Mouse (Mus musculus) midbrain, postnatal 0 days (tissue): Measurements from ENCODE around the gene Cd63. TPM values are rescaled to one million over a fixed set of nuclear protein-coding genes. Genes with fewer than 3 reads are reported as not detected.

Source experiments
- ATAC-seq: fragments of 200-750 bp; cut with Nextera tagmentation; 2 replicates; pipeline ENCODE4 v1.8.0; 2017; ENCODE audit warnings: moderate number of reproducible peaks, mild to moderate bottlenecking, moderate TSS enrichment, moderate library complexity; ENCODE audit not compliant: low FRiP score
- DNase-seq: peaks from one replicate; pipeline ENCODE4 v3.0.0-alpha.2; 2015; ENCODE audit warnings: low spot score
- H3K27ac ChIP-seq: fragments of 300-500 bp; sonication (generic); 2 replicates; pipeline ENCODE4 v1.5.1; 2014; ENCODE audit warnings: low read depth, mild to moderate bottlenecking, low read length, mixed read lengths
- H3K27me3 ChIP-seq: fragments of 300-500 bp; sonication (generic); 2 replicates; pipeline ENCODE4 v1.6.1; 2014; ENCODE audit warnings: low read length, control low read depth, mixed read lengths; ENCODE audit not compliant: insufficient read depth
- H3K36me3 ChIP-seq: fragments of 300-500 bp; sonication (generic); 2 replicates; pipeline ENCODE4 v1.6.1; 2014; ENCODE audit warnings: low read length, control low read depth, mixed read lengths; ENCODE audit not compliant: insufficient read depth
- H3K4me1 ChIP-seq: fragments of 300-500 bp; sonication (generic); 2 replicates; pipeline ENCODE4 v1.6.1; 2014; ENCODE audit warnings: mild to moderate bottlenecking, control low read depth, antibody characterized with exemption, low read length, mixed read lengths; ENCODE audit not compliant: insufficient read depth
- H3K4me2 ChIP-seq: fragments of 300-500 bp; sonication (generic); 2 replicates; pipeline ENCODE4 v1.6.1; 2014; ENCODE audit warnings: low read depth, mild to moderate bottlenecking, low read length, mixed read lengths; ENCODE audit not compliant: poor library complexity, severe bottlenecking
- H3K4me3 ChIP-seq: fragments of 300-500 bp; sonication (generic); 2 replicates; pipeline ENCODE4 v1.5.1; 2014; ENCODE audit warnings: low read depth, mild to moderate bottlenecking, low read length, moderate library complexity
- H3K9ac ChIP-seq: fragments of 300-500 bp; sonication (generic); replicated peaks from 2 replicates; pipeline ENCODE4 v1.6.1; 2014; ENCODE audit warnings: mild to moderate bottlenecking, low read length, moderate library complexity, mixed read lengths; ENCODE audit not compliant: poor library complexity, severe bottlenecking
- H3K9me3 ChIP-seq: fragments of 300-500 bp; sonication (generic); 2 replicates; pipeline ENCODE4 v1.6.1; 2016; ENCODE audit warnings: low read length, control low read depth
- CTCF ChIP-seq: IDR thresholded peaks from 2 replicates; pipeline ENCODE4 v1.5.1; 2016; ENCODE audit warnings: antibody characterized with exemption, mild to moderate bottlenecking
- WGBS: fragments of 180-500 bp; shearing (Covaris S2); extraction: QIAGEN DNeasy Blood & Tissue Kit; methylation state at CpG from one replicate; pipeline ENCODE4 v1.1.7; 2014; 5-methylcytosine and 5-hydroxymethylcytosine counted together
- polyA plus RNA-seq: library from polyadenylated mRNA; unstranded; fragments of >200 nt; fragmentation: Nextera tagmentation; extraction: Ambion mirVana; gene quantifications from 2 replicates; pipeline ENCODE4 v1.2.1, GENCODE M21; 2015
- total RNA-seq: library from RNA; depleted of rRNA; stranded (reverse); fragments of >200 nt; gene quantifications from 2 replicates; pipeline ENCODE4 v1.2.3, GENCODE M21; 2014; rRNA removed

Cd63 gene
- total and polyA plus RNA-seq, 2 experiments from 2014 or later: 16.6 to 238 TPM

DNA sequence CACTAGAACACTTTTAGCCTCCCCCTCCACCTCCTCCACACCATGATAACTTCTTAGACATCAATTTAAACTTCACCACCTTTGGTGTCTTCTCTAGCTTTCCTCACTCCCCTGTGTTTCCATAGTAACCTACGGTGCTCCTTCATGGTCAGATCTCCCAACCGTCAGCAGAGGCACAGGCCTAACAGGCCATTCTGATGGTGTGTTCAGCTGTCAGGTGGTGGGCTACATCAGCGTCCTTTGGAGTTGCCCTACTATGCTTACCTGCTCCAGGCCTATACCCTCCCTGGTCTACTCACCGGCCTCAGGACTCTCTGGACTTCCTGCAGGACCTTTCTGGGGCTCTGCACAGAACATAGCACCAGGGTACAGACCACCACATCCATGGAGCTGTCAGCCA is 59.4 kb downstream of the Cd63 start:
- DNase-seq (no peak), ATAC-seq (no peak)
- Histone ChIP-seq H3K36me3 (no peaks in the 10 kb centered on the region), H3K9ac (no peak overlapping the region), H3K4me1 (no peaks in the 10 kb centered on the region), H3K4me2 (no peak overlapping the region), H3K4me3 (no peak overlapping the region), H3K9me3 (no peaks in the 10 kb centered on the region), H3K27me3 (no peaks in the 10 kb centered on the region), H3K27ac (no peak overlapping the region)
- TF ChIP-seq CTCF: no peak
- 82% methylated on average over 4 of the region's 4 CpGs for WGBS

GRCm38 (mm10) chr10:128960590-128961584 is 60.1 kb downstream of the Cd63 start, which contains the start of gene Mettl7b:
Gene Mettl7b, minus strand, starts transcription at chr10:128960988.
- Histone ChIP-seq H3K4me2 (no peak within 1 kb of the TSS), H3K4me1 (no peaks in the 10 kb centered on the region), H3K9ac (no peak within 1 kb of the TSS), H3K36me3 (no peaks in the 10 kb centered on the region), H3K27me3 (no peaks in the 10 kb centered on the region), H3K4me3 (no peak within 1 kb of the TSS), H3K27ac (no peak within 1 kb of the TSS), H3K9me3 (no peaks in the 10 kb centered on the region)
- no peak for TF ChIP-seq CTCF
- ATAC-seq (no peak), DNase-seq (no peak)
- WGBS: 85% methylated on average over 12 of the region's 12 CpGs

Other genes with a start within 250 kb of the Cd63 start
- 11.5 and 15.7 TPM in 2 replicates for gene Suox, start 226.9 kb upstream of the Cd63 start, total RNA-seq
- gene Suox, start 226.9 kb upstream of the Cd63 start, polyA plus RNA-seq: 8.9 and 11.8 TPM in 2 replicates
- 129 and 131 TPM in 2 replicates for gene Rab5b, start 204.7 kb upstream of the Cd63 start, total RNA-seq
- 112 and 115 TPM in 2 replicates for gene Rab5b, start 204.7 kb upstream of the Cd63 start, polyA plus RNA-seq
- 0.76 and 3.4 TPM in 2 replicates for gene Pmel, start 196.8 kb upstream of the Cd63 start, total RNA-seq
- gene Pmel, start 196.8 kb upstream of the Cd63 start, polyA plus RNA-seq: 1.0 and 1.1 TPM in 2 replicates
- gene Cdk2, start 196.0 kb upstream of the Cd63 start, total RNA-seq: 7.8 and 11.1 TPM in 2 replicates
- gene Cdk2, start 196.0 kb upstream of the Cd63 start, polyA plus RNA-seq: 8.7 and 10.7 TPM in 2 replicates
- 4.5 and 7.5 TPM in 2 replicates for gene Dgka, start 156.1 kb upstream of the Cd63 start, total RNA-seq
- 4.9 and 5.1 TPM in 2 replicates for gene Dgka, start 156.1 kb upstream of the Cd63 start, polyA plus RNA-seq
- 54.9 and 60.1 TPM in 2 replicates for gene Pym1, start 153.1 kb upstream of the Cd63 start, total RNA-seq
- gene Pym1, start 153.1 kb upstream of the Cd63 start, polyA plus RNA-seq: 48.0 and 52.2 TPM in 2 replicates
- 1.3 and 1.8 TPM in 2 replicates for gene Mmp19, start 110.1 kb upstream of the Cd63 start, total RNA-seq
- 0.29 and 0.54 TPM in 2 replicates for gene Mmp19, start 110.1 kb upstream of the Cd63 start, polyA plus RNA-seq
- 31.4 and 39.4 TPM in 2 replicates for gene Dnajc14, start 96.9 kb upstream of the Cd63 start, total RNA-seq
- gene Dnajc14, start 96.9 kb upstream of the Cd63 start, polyA plus RNA-seq: 34.6 and 37.7 TPM in 2 replicates
- 18.6 and 21.8 TPM in 2 replicates for gene Tmem198b, start 96.6 kb upstream of the Cd63 start, total RNA-seq
- gene Tmem198b, start 96.6 kb upstream of the Cd63 start, polyA plus RNA-seq: 17.1 and 18.9 TPM in 2 replicates
- 30.7 and 36.8 TPM in 2 replicates for gene Sarnp, start 83.7 kb upstream of the Cd63 start, total RNA-seq
- 120 and 126 TPM in 2 replicates for gene Sarnp, start 83.7 kb upstream of the Cd63 start, polyA plus RNA-seq
- gene Ormdl2, start 79.3 kb upstream of the Cd63 start, total RNA-seq: 6.9 and 11.1 TPM in 2 replicates
- 15.0 and 15.6 TPM in 2 replicates for gene Ormdl2, start 79.3 kb upstream of the Cd63 start, polyA plus RNA-seq
- 16.9 and 22.4 TPM in 2 replicates for gene Gdf11, start 9.3 kb upstream of the Cd63 start, total RNA-seq
- 6.5 and 7.5 TPM in 2 replicates for gene Gdf11, start 9.3 kb upstream of the Cd63 start, polyA plus RNA-seq
- gene Rdh5, start 21.9 kb downstream of the Cd63 start, total RNA-seq: 8.8 and 10.5 TPM in 2 replicates
- 8.8 and 10.8 TPM in 2 replicates for gene Rdh5, start 21.9 kb downstream of the Cd63 start, polyA plus RNA-seq
- 87.8 and 100 TPM in 2 replicates for gene Bloc1s1, start 23.0 kb downstream of the Cd63 start, total RNA-seq
- gene Bloc1s1, start 23.0 kb downstream of the Cd63 start, polyA plus RNA-seq: 240 and 265 TPM in 2 replicates
- 18.9 and 23.3 TPM in 2 replicates for gene Itga7, start 32.8 kb downstream of the Cd63 start, total RNA-seq
- 13.6 and 14.0 TPM in 2 replicates for gene Itga7, start 32.8 kb downstream of the Cd63 start, polyA plus RNA-seq
- gene Mettl7b, start 60.0 kb downstream of the Cd63 start, total RNA-seq: not detected in 2 replicates
- gene Mettl7b, start 60.0 kb downstream of the Cd63 start, polyA plus RNA-seq: not detected in 2 replicates
- gene Olfr9, start 88.4 kb downstream of the Cd63 start, total RNA-seq: not detected in 2 replicates
- not detected in 2 replicates for gene Olfr9, start 88.4 kb downstream of the Cd63 start, polyA plus RNA-seq
- gene Olfr763, start 109.8 kb downstream of the Cd63 start, total RNA-seq: not detected in 2 replicates
- not detected in 2 replicates for gene Olfr763, start 109.8 kb downstream of the Cd63 start, polyA plus RNA-seq
- gene Olfr764-ps1, start 138.9 kb downstream of the Cd63 start, total RNA-seq: not detected in 2 replicates
- not detected in 2 replicates for gene Olfr764-ps1, start 138.9 kb downstream of the Cd63 start, polyA plus RNA-seq
- gene Olfr765, start 149.0 kb downstream of the Cd63 start, total RNA-seq: not detected in 2 replicates
- gene Olfr765, start 149.0 kb downstream of the Cd63 start, polyA plus RNA-seq: not detected in 2 replicates
- gene Olfr766-ps1, start 168.0 kb downstream of the Cd63 start, total RNA-seq: not detected in 2 replicates
- gene Olfr766-ps1, start 168.0 kb downstream of the Cd63 start, polyA plus RNA-seq: not detected in 2 replicates
- not detected in 2 replicates for gene Olfr767, start 181.9 kb downstream of the Cd63 start, total RNA-seq
- not detected in 2 replicates for gene Olfr767, start 181.9 kb downstream of the Cd63 start, polyA plus RNA-seq
- gene Olfr768, start 198.4 kb downstream of the Cd63 start, total RNA-seq: not detected in 2 replicates
- gene Olfr768, start 198.4 kb downstream of the Cd63 start, polyA plus RNA-seq: not detected in 2 replicates
- gene Olfr769, start 216.9 kb downstream of the Cd63 start, total RNA-seq: not detected in 2 replicates
- not detected in 2 replicates for gene Olfr769, start 216.9 kb downstream of the Cd63 start, polyA plus RNA-seq
- gene Olfr770, start 238.0 kb downstream of the Cd63 start, total RNA-seq: not detected in 2 replicates
- not detected in 2 replicates for gene Olfr770, start 238.0 kb downstream of the Cd63 start, polyA plus RNA-seq